Mouse (Mus musculus) bone marrow, adult 2 months (tissue): ENCODE measurements at regions not wholly inside any gene's neighbourhood (a gene's known extent, or its start where the extent isn't known, plus 50 kb on each side); places are given as distances from the start of the nearest gene placed in this dataset.

Experiments used
- H3K27ac ChIP-seq: fragments of 200-500 bp; 2 replicates; pipeline ENCODE4 v1.5.1; 2012; ENCODE audit warnings: low read depth, mild to moderate bottlenecking, control low read depth, inconsistent platforms, low read length; ENCODE audit not compliant: control insufficient read depth, poor library complexity, insufficient read depth
- H3K4me1 ChIP-seq: fragments of 200-500 bp; 2 replicates; pipeline ENCODE4 v1.6.1; 2011; ENCODE audit warnings: low read length; ENCODE audit not compliant: control insufficient read depth, insufficient read depth
- H3K4me3 ChIP-seq: fragments of 200-500 bp; replicated peaks from 2 replicates; pipeline ENCODE3; 2011; ENCODE audit warnings: mild to moderate bottlenecking, low read depth, low read length, control low read depth; ENCODE audit not compliant: control insufficient read depth
- CTCF ChIP-seq: fragments of 200-500 bp; IDR thresholded peaks from 2 replicates; pipeline ENCODE4 v1.5.1; 2011; ENCODE audit warnings: low read length, control low read depth; ENCODE audit not compliant: control insufficient read depth, insufficient read depth
- POLR2A ChIP-seq: fragments of 200-500 bp; IDR thresholded peaks from 2 replicates; pipeline ENCODE4 v1.6.1; 2011; ENCODE audit warnings: low read depth, mild to moderate bottlenecking, control low read depth, low read length, borderline replicate concordance; ENCODE audit not compliant: control insufficient read depth
- WGBS: fragments of 180-500 bp; shearing (Covaris S2); methylation state at CpG from one replicate; pipeline ENCODE4 v1.1.7; 2018; 5-methylcytosine and 5-hydroxymethylcytosine counted together

DNA sequence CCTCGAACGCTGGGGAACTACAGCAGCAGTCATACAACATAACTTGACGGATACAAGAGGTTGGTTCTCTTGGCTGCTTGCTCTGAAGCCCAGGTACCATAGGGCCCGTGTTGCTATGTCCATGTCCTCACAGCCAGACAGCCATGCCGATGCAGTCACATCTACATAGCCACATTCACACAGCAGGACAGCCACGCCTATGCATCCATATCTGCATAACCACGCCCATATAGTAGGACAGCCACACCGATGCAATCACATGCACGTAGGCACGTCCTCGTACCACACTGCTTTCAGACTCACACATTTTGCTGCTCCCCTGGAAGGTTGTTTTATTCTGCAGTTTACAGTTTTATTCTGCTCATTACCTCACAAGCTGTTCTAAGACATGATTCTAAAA is 122.6 kb downstream of the Fam173b start:
- H3K4me1 ChIP-seq = no peaks in the 10 kb centered on the region; the same call in 1 of the 2 replicates
- no peak overlapping the region for H3K4me3 ChIP-seq
- TF ChIP-seq CTCF (no peak), POLR2A (no peak)
- WGBS = 51% methylated on average over 11 of the region's 11 CpGs
- H3K27ac ChIP-seq = no peak overlapping the region

DNA sequence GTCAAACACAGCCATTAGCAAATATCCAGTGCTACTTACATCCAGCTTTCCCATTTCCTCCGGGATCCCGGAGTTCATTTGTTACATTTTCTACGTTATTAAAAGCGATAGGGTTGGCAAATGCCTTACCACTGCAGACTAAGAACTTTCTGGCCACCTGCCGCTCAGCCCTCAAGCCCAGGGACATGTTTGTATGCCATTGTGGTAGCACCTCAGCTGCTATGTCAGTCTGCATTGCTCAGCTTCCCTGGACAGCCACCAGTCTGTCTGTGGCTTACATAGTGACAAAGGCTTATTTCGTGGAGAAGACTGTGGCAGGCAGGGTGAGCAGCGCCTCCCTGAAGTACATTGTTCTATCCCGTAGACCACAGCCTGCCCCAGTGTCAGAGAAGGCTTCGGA is 127.5 kb downstream of the Fam173b start:
- WGBS = 77% methylated on average over 9 of the region's 9 CpGs
- Histone ChIP-seq H3K27ac (no peak overlapping the region), H3K4me1 (no peaks in the 10 kb centered on the region; the same call in 1 of the 2 replicates), H3K4me3 (no peak overlapping the region)
- no peak for TF ChIP-seq CTCF
- TF ChIP-seq POLR2A = no peak

- Histone ChIP-seq H3K27ac (no peak overlapping the region), H3K4me1 (no peaks in the 10 kb centered on the region), H3K4me3 (no peak overlapping the region)
- 79% methylated on average over 4 of the region's 4 CpGs for WGBS
- TF ChIP-seq POLR2A (no peak), CTCF (no peak)
Observed at GRCm38 (mm10) chr15:31741686-31742085, 140.0 kb downstream of the Fam173b start.

- Histone ChIP-seq H3K27ac (no peak overlapping the region), H3K4me1 (no peaks in the 10 kb centered on the region), H3K4me3 (no peak overlapping the region)
- TF ChIP-seq POLR2A = no peak
- WGBS = 67% methylated on average over 2 of the region's 2 CpGs
Observed at GRCm38 (mm10) chr15:31744570-31744969, 142.9 kb downstream of the Fam173b start.

DNA sequence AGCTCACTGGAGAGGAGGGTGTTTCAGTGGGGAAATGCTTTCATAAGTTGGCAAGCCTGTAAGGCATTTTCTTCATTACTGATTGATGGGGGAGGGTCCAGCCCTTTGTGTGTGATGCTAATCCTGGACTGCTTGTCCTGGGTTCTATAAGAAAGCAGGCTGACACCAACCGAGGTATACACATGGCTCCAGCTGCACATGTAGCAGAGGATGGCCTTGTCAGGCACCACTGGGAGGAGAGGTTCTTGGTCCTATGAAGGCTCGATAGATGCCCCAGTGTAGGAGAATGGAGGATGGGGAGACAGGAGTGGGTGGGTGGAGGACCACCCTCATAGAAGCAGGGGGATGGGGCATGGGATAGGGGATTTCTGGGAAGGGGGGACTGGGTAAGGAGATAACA is 151.0 kb downstream of the Fam173b start:
- Histone ChIP-seq H3K27ac (no peak overlapping the region), H3K4me3 (no peak overlapping the region), H3K4me1 (no peaks in the 10 kb centered on the region)
- WGBS = 72% methylated on average over 2 of the region's 2 CpGs
- no peak for TF ChIP-seq POLR2A
- no peak for TF ChIP-seq CTCF

DNA sequence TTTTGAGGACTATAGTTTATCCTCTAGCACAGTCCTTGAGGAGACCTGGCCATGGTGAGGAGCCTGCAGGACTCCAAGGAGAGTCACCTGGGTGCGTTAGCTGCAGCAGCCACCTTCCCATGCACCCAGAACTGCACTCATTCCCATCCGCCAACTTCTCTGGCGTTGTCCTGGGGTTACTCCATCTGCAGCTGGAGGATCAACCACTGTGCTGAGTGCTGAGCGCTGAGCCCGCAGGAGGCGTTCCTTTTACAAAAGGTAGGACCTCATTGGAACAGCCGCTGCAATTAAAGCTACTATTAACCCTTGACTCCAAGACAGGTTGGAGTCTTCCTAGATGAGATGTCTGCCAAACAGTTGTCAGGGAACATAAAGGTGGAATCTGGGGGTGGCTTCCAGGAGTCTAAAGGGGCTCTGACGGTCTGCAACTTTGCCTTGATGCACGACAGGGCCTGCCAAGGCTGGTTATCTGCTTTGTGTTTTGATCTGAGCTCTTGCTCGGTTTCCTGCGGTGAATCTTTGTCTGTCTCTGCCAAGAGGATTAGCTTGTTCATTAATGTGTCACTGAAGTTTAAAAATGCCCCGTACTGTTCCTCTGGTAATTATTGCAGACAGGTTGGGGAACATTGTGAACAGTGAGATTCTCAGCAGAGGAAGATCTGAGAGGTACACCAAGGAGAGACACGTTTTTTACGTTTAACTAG is 152.1 kb downstream of the Fam173b start:
- WGBS = 58% methylated on average over 14 of the region's 14 CpGs
- H3K27ac ChIP-seq = no peak overlapping the region
- H3K4me3 ChIP-seq = no peak overlapping the region
- TF ChIP-seq CTCF = no peak
- no peak for TF ChIP-seq POLR2A
- no peaks in the 10 kb centered on the region for H3K4me1 ChIP-seq

- no peaks in the 10 kb centered on the region for H3K4me1 ChIP-seq
- TF ChIP-seq POLR2A (no peak), CTCF (no peak)
- 81% methylated on average over 12 of the region's 12 CpGs for WGBS
- no peak overlapping the region for H3K27ac ChIP-seq
- H3K4me3 ChIP-seq = no peak overlapping the region
Observed at GRCm38 (mm10) chr15:31768959-31769844, 167.6 kb downstream of the Fam173b start.

DNA sequence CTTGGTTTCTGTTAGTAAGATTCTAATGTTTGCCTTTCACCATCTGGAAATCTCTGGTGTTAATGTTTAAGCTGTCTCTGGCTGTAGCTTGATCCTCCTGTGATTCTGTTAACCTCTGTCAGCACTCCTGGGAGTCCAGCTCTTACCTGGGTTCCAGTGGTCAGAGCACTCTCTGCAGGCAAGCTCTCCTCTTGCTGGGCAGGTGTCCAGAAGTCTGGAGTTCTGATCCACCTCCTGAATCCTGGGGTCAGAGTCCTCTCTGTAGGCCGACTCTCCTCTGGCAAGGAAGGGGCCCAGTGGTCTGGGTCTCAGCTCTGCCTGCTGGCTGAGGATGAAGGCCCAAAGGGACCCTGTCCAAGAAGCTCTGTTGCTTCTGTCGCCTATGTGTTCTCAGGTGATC is 181.4 kb downstream of the Fam173b start:
- Histone ChIP-seq H3K27ac (no peak overlapping the region), H3K4me3 (no peak overlapping the region), H3K4me1 (no peaks in the 10 kb centered on the region)
- TF ChIP-seq POLR2A = no peak
- no peak for TF ChIP-seq CTCF
- WGBS = 77% methylated on average over 2 of the region's 2 CpGs

GRCm38 (mm10) chr15:31785022-31785421 is 183.4 kb downstream of the Fam173b start:
- H3K4me1 ChIP-seq = no peaks in the 10 kb centered on the region
- TF ChIP-seq CTCF = no peak
- H3K4me3 ChIP-seq = no peak overlapping the region
- WGBS = 64% methylated on average over 3 of the region's 3 CpGs
- H3K27ac ChIP-seq = no peak overlapping the region
